In genomic region chr15:96604282-96604681, GRCm38 (mm10) we compare ENCODE assay signal across 9 mouse cellular contexts. TPM values are rescaled to one million over a fixed set of nuclear protein-coding genes. Genes with fewer than 3 reads are reported as not detected.
A peak's percentile ranks its signal among the peaks of the same experiment; 100 is the strongest.
DNase-seq lines count a peak whose midpoint lies in the region; ATAC-seq and TF ChIP-seq lines count a peak whose summit lies in the region.
"Had no signal": no experiment of that assay in that cellular context is flagged by ENCODE, and none has a peak within 500 bp of the region (broad histone marks: within the 10 kb centered on the region; RNA-seq: fewer than 3 reads in every experiment).

No protein-coding gene starts in this region.

- peak; percentile 49; the same call in 1 of the 2 replicates for ATAC-seq in forebrain, postnatal 0 days
- ATAC-seq in forebrain, embryonic 12.5 days (ENCODE audit: low FRiP score) = no peak
- ATAC-seq in hindbrain, embryonic 16.5 days = peak; percentile 72
- no peak for ATAC-seq in erythroblast, adult 5-6 weeks (replicated peaks; ENCODE audit: low FRiP score, poor library complexity, severe bottlenecking)

- H3K9me3 ChIP-seq in forebrain, postnatal 0 days (ENCODE audit: low read length) = no peaks in the 10 kb centered on the region
- no peaks in the 10 kb centered on the region for H3K9me3 ChIP-seq in forebrain, embryonic 12.5 days
- H3K9me3 ChIP-seq in hindbrain, embryonic 16.5 days (ENCODE audit: control insufficient read depth, low read length) = no peaks in the 10 kb centered on the region

- H3K4me2 ChIP-seq in forebrain, postnatal 0 days (ENCODE audit: low read depth) = no peak overlapping the region
- H3K4me2 ChIP-seq in forebrain, embryonic 12.5 days = no peak overlapping the region
- H3K4me2 ChIP-seq in hindbrain, embryonic 16.5 days (ENCODE audit: low read length) = no peak overlapping the region

- no peak overlapping the region for H3K9ac ChIP-seq in forebrain, postnatal 0 days
- no peak overlapping the region for H3K9ac ChIP-seq in forebrain, embryonic 12.5 days
- no peak overlapping the region for H3K9ac ChIP-seq in hindbrain, embryonic 16.5 days (ENCODE audit: low read depth, low read length)

- H3K36me3 ChIP-seq in forebrain, postnatal 0 days (ENCODE audit: insufficient read depth) = 0 out of 2 replicates have a peak, but pooled peaks cover 19% of the 10 kb centered on the region
- H3K36me3 ChIP-seq in forebrain, embryonic 12.5 days (replicated peaks) = peaks cover 54% of the 10 kb centered on the region
- peaks cover 2% of the 10 kb centered on the region for H3K36me3 ChIP-seq in hindbrain, embryonic 16.5 days (ENCODE audit: control insufficient read depth, insufficient read depth, low read length)

- H3K4me1 ChIP-seq in forebrain, postnatal 0 days (ENCODE audit: insufficient read depth) = no peaks in the 10 kb centered on the region
- H3K4me1 ChIP-seq in forebrain, embryonic 12.5 days = peaks cover 36% of the 10 kb centered on the region
- peaks cover 11% of the 10 kb centered on the region for H3K4me1 ChIP-seq in hindbrain, embryonic 16.5 days (ENCODE audit: control insufficient read depth, insufficient read depth, low read depth, low read length)

- H3K4me3 ChIP-seq in forebrain, postnatal 0 days (ENCODE audit: low read depth, low read length) = no peak overlapping the region
- H3K4me3 ChIP-seq in forebrain, embryonic 12.5 days (replicated peaks) = no peak overlapping the region
- H3K4me3 ChIP-seq in hindbrain, embryonic 16.5 days (ENCODE audit: low read length) = no peak overlapping the region

- whole genome bisulfite sequencing in forebrain, postnatal 0 days = 44% methylated on average over 10 of the region's 10 CpGs
- 76% methylated on average over 10 of the region's 10 CpGs for WGBS in forebrain, embryonic 12.5 days
- 43% methylated on average over 10 of the region's 10 CpGs for WGBS in hindbrain, embryonic 16.5 days

- H3K27ac ChIP-seq in forebrain, postnatal 0 days (ENCODE audit: low read depth, low read length) = no peak overlapping the region
- no peak overlapping the region for H3K27ac ChIP-seq in forebrain, embryonic 12.5 days
- peak overlapping the region; percentile 49 for H3K27ac ChIP-seq in hindbrain, embryonic 16.5 days (ENCODE audit: low read depth, low read length)
- H3K27ac ChIP-seq: macrophage had no signal

- intact Hi-C loops in gastrocnemius, postnatal 14 days (cut with DNase I; ENCODE audit: low total_unique reads) = no loop called here

- no peaks in the 10 kb centered on the region for H3K27me3 ChIP-seq in forebrain, postnatal 0 days (ENCODE audit: insufficient read depth, low read length)
- H3K27me3 ChIP-seq in forebrain, embryonic 12.5 days = no peaks in the 10 kb centered on the region
- H3K27me3 ChIP-seq in hindbrain, embryonic 16.5 days (replicated peaks; ENCODE audit: control insufficient read depth, insufficient read depth, low read length) = no peaks in the 10 kb centered on the region

- TF ChIP-seq CTCF in forebrain, postnatal 0 days (IDR thresholded peaks at IDR 0.05; ENCODE audit: low read depth) = no peak

- DNase-seq in forebrain, postnatal 0 days = no peak
- DNase-seq in NIH3T3 (ENCODE audit: low read depth) = peak; percentile 75
- DNase-seq in gastrocnemius, postnatal 14 days = peak; percentile 90
- peak; percentile 70 for DNase-seq in lung, postnatal 10 days
- peak; percentile 12 to 57 for DNase-seq in urinary bladder, postnatal 36 days (ENCODE audit: low spot score in 2 of 2)

RNA-seq across cellular contexts. Expression of gene Slc38a1, which starts 38.4 kb away (rescaled TPM):
- total RNA-seq in forebrain, postnatal 0 days (2014; rRNA removed) = 52.7 and 73.3 TPM in 2 replicates
- polyA plus RNA-seq in forebrain, postnatal 0 days (2015; fragmentation: Nextera tagmentation; extraction: Ambion mirVana) = 67.0 and 90.2 TPM in 2 replicates
- polyA plus RNA-seq in forebrain, embryonic 12.5 days (2016; fragmentation: Nextera tagmentation; extraction: Ambion mirVana) = 148 and 166 TPM in 2 replicates
- total RNA-seq in gastrocnemius, postnatal 14 days (2021) = 1 to 10 TPM; 3.1 to 4.1 TPM
- polyA plus RNA-seq in hindbrain, embryonic 16.5 days (2015; fragmentation: Nextera tagmentation; extraction: Ambion mirVana) = 127 and 139 TPM in 2 replicates
- 15.3 and 27.3 TPM in 2 replicates for total RNA-seq in erythroblast, adult 5-6 weeks (2015; ENCODE audit: low replicate concordance)
- 6.6 TPM in 2 replicates for total RNA-seq in erythroblast, adult 5-6 weeks (2017; ENCODE audit: low replicate concordance)

Comparison
In these comparisons a context has a peak if more than half of its experiments do, and no peak if none do; other contexts are left out.
1. ATAC-seq: peak in forebrain, postnatal 0 days (single experiment) and hindbrain, embryonic 16.5 days (single experiment); none in forebrain, embryonic 12.5 days (single experiment) and erythroblast, adult 5-6 weeks (single experiment).